Mouse (Mus musculus) thymus, adult 2 months (tissue): ENCODE results near the gene Pole2.

Source experiments
- CTCF ChIP-seq: fragments of 200-500 bp; IDR thresholded peaks from 2 replicates; pipeline ENCODE4 v1.5.1; 2012; ENCODE audit warnings: mild to moderate bottlenecking, control low read depth, low read length, moderate library complexity, borderline replicate concordance; ENCODE audit not compliant: control insufficient read depth, poor library complexity, insufficient read depth; ENCODE audit errors: extremely low read depth
- POLR2A ChIP-seq: fragments of 200-500 bp; IDR thresholded peaks from 2 replicates; pipeline ENCODE4 v1.6.1; 2012; ENCODE audit warnings: mild to moderate bottlenecking, low read length, control low read depth, moderate library complexity; ENCODE audit not compliant: control insufficient read depth, poor library complexity, insufficient read depth; ENCODE audit errors: extremely low read depth

DNA sequence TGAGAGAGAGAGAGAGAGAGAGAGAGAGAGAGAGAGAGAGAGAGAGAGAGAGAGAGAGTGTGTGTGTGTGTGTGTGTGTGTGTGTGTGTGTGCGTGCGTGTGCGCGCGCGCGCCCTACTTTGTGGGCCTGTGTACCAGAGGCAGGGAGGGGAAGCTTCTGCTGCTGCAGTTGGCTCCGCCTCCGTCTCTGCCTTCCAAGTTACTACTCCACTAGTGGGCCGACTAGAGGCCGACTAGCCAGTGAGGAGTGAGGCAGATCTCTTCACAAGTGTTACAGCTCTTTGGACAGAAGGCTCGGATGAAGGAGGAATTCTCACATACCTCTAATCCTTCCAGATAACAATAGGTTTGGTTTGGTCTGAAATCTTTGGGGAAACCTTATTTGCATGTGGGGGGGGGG, 48.6 kb downstream of the Pole2 start:
- TF ChIP-seq CTCF, result no peak
- no peak for TF ChIP-seq POLR2A
